Mouse (Mus musculus) right cerebral cortex, postnatal 14 days (tissue): ENCODE measurements at regions not wholly inside any gene's neighbourhood (a gene's known extent, or its start where the extent isn't known, plus 50 kb on each side); places are given as distances from the start of the nearest gene placed in this dataset.

Experiments used
- DNase-seq: peaks from one replicate; pipeline ENCODE4 v3.0.0; 2022

- DNase-seq = no peak
These were observed 136.9 kb downstream of the Uaca start for GRCm38 (mm10) chr9:60931290-60931689.

GRCm38 (mm10) chr9:60936937-60937336, 142.6 kb downstream of the Uaca start:
- DNase-seq = no peak

GRCm38 (mm10) chr9:60939858-60940804, 145.8 kb downstream of the Uaca start:
- DNase-seq = peak; percentile 92

- no peak for DNase-seq
These were observed 153.0 kb downstream of the Uaca start for GRCm38 (mm10) chr9:60947363-60947762.

- no peak for DNase-seq
These were observed 154.3 kb downstream of the Uaca start for GRCm38 (mm10) chr9:60948531-60949070.

GRCm38 (mm10) chr9:60950161-60950560, 155.8 kb downstream of the Uaca start:
- no peak for DNase-seq

DNA sequence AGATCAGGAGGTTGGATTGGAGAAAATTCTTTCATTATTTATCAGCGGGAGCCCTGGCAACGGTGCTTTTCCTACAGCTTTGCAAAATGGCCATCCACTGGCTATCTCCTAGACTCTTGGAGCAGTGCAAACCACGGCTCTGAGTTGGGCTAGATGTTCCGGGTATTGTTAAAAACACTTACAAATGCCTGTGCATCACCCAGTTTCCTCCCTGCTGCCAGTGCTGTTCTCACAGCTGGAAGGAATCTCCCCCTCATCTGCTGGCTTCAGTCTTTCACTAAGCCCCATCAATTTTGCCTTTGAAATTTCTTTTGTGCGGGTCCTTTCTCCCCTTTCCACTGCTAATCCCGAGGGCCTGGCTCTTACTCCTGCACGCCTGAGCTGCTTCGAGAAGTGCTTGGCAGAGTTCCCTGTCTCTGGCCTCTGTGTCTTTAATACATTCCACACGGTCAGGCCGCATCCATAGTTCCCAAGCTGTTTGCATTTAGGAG, 156.8 kb downstream of the Uaca start:
- DNase-seq = peak; percentile 6

DNA sequence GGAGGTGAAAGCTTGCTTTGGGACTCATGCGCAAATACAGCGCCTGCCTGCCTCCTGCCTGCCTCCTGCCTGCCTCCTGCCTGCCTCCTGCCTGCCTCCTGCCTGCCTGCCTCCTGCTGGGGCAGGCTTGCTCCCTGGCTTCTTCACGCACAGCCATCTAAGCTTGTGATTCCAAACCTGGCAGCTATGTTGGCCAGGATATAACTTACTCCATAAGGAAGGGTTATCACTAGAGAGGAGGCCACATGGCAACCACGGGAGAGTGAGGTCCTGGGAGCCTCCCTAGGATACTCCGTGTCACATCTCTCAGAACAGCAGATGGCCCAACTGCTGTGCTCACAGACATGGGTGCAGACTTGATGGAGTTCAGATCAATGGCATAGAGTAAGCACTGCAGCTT, 163.1 kb downstream of the Uaca start:
- DNase-seq = no peak

GRCm38 (mm10) chr9:60959537-60959936, 165.2 kb downstream of the Uaca start:
- no peak for DNase-seq

DNA sequence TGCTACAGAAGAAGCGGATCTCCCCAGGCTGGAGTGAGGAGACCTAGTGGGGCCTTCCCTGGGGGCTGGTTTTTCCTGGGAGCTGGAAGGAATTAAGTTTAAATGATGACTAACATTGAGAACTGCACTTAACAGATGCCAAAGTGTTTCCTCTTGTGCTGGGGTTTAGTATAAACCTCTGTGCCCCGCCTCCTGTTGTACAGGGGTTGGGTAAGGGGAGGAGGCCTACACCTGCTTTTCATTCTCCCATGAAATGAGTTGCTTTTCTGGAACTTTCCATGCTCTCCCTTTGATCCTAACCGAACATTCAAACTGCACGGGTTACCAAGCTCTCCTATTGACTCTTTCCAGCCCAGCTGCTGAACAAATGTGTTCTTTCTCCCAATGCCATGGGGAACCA, 167.7 kb downstream of the Uaca start:
- no peak for DNase-seq

DNA sequence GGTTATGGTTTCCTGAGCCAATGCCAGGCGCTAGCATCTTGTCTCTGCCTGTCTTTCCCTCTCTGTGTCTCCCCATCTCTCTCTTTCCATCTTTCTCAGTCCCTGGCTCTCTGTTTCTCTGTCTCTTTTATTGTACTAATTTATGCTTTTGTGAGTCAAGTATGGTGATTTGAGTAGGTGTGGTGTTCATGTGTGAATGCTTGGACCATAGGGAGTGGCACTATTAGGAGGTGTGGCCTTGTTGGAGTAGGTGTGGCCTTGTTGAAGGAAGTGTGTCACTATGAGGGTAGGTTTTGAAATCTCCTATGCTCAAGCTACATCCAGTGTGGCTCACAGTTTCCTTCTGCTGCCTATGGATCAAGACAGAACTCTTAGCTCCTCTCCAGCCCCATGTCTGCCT, 171.3 kb downstream of the Uaca start:
- no peak for DNase-seq

- no peak for DNase-seq
These were observed 174.1 kb downstream of the Uaca start for GRCm38 (mm10) chr9:60968281-60969031.

- no peak for DNase-seq
These were observed 178.0 kb downstream of the Uaca start for GRCm38 (mm10) chr9:60972201-60972910.

DNA sequence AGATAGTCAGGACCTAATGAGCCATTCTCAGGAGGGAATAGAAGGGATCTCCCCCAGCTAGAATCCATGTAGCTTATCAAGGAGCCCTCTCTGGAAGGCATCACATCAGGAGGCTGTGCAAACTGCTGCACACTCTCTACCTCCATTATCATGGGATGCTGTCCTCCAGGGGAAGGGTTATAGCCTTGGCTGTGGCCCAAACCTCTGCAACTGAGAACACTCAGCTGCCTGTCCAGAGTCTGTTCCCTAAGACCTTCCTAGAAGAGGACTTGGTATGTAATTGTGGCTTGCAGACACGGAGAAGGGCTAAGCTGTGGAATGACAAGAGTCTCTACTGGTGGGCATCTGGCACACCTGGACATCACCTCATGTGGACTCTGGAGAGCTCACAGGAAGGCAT, 180.2 kb downstream of the Uaca start:
- DNase-seq = no peak

DNA sequence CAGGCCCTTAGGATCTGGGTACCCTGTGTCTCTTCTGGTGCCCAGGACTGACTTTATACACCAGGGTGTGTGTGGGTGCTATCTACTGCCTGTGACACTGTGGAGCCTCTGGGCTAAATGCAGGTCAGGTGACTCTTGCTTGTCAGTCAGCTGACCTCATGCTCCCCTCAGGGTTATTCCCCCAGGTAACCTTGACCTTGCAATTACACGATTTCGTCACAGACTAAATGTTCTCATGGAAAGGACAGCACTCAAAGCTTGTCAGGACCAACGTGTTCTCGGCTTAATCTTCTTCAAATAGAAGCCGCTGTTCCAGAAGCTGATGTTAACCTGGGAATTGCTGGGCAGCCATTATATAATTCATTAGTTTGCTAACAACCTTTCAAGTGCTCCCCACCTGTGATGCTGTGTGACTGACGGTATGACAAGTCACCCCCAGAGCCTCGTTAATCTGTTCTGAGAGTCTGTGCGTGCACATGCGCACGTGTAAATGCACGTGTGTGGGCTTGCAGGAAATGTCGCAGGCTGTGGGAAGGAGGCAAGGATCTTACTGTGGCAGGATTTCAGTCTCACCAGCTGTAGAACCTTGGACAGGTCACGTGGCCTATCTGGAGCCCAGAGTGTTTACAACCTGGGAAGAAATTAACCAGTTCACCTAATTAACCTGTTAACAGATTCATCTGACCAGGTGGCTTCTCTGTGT, 188.2 kb downstream of the Uaca start:
- peak; percentile 38 for DNase-seq

DNA sequence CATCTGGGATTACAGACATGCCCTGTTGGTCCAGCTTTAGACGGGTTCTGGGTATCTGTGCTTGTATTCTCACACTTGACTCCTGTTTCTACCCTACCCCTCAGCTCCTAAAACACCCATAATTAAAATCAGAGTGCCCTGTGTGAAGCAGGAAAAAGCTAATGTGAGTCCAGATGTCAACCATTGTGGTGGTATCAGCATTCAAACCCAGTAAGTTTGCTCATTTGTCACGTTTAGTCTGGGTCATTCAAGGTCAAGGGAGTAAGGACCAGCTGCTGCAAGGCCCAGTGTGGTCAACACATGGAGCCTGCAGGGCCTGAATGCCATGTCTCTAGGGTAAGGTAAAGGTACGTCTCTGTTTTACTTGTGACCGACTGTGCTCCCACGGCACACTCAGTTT, 188.9 kb downstream of the Uaca start:
- no peak for DNase-seq

- DNase-seq = no peak
These were observed 193.8 kb downstream of the Uaca start for GRCm38 (mm10) chr9:60988113-60988512.

- no peak for DNase-seq
These were observed 195.5 kb downstream of the Uaca start for GRCm38 (mm10) chr9:60989670-60990391.

- no peak for DNase-seq
These were observed 197.2 kb downstream of the Uaca start for GRCm38 (mm10) chr9:60991509-60991908.

- DNase-seq = no peak
These were observed 199.3 kb downstream of the Uaca start for GRCm38 (mm10) chr9:60993661-60994060.

DNA sequence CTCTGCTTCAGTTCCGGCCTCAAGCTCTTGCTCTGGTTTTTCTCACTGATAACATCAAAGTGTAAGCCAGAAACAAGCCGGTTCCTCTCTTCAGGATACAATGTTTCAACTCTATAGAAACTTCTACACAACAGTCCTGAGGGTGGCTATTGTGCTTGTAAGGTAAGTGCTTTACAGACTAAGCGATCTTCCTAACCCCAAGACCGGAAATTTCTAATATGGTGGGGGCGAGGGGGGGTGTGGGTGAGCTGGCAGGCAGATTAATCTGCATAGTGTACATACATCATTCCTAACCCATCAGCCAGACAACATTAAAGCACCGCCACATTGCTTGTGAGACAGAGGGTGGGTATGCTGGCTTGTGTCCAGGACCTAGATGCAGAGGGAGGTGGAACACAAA, 200.8 kb downstream of the Uaca start:
- DNase-seq = no peak
